Mouse (Mus musculus) stomach, postnatal 0 days (tissue): ENCODE results near the gene Cnr2.

Source experiments
- CTCF ChIP-seq: IDR thresholded peaks from 2 replicates; pipeline ENCODE4 v1.5.1; 2016; ENCODE audit warnings: antibody characterized with exemption, low read depth, mild to moderate bottlenecking, moderate library complexity
- EP300 ChIP-seq: optimal IDR thresholded peaks from 2 replicates; pipeline ENCODE3; 2016; ENCODE audit warnings: antibody characterized with exemption

- TF ChIP-seq CTCF (no peak), EP300 (no peak)
These were observed 7.5 kb downstream of the Cnr2 start for GRCm38 (mm10) chr4:135902606-135903242.
